Mouse (Mus musculus) natural killer cell, adult 2 months (primary cell): Measurements from ENCODE around the gene Wdr31.

Experiments
- DNase-seq, 2 experiments: peaks; one replicate each; pipeline ENCODE4 v3.0.0; 2022; ENCODE audit warnings: low spot score in 2 of 2

Wdr31 gene

GRCm38 (mm10) chr4:62440544-62440943, 30.2 kb downstream of the Wdr31 start:
- no peak for DNase-seq

- DNase-seq, result no peak
Measured at GRCm38 (mm10) chr4:62439793-62440192, 30.9 kb downstream of the Wdr31 start.

- DNase-seq, result no peak
Measured at GRCm38 (mm10) chr4:62437871-62438270, 32.8 kb downstream of the Wdr31 start.

GRCm38 (mm10) chr4:62437256-62437778, 33.4 kb downstream of the Wdr31 start:
- DNase-seq, result no peak

- no peak for DNase-seq
Measured at GRCm38 (mm10) chr4:62435081-62435480, 35.6 kb downstream of the Wdr31 start, which contains the start of gene Rnf183. Rnf183 (minus strand) TSS chr4:62435252.

GRCm38 (mm10) chr4:62433939-62434870, 36.5 kb downstream of the Wdr31 start:
- DNase-seq, result no peak

GRCm38 (mm10) chr4:62431522-62431921, 39.2 kb downstream of the Wdr31 start:
- DNase-seq, result no peak

- DNase-seq, result no peak
Measured at GRCm38 (mm10) chr4:62430678-62431077, 40.0 kb downstream of the Wdr31 start.

GRCm38 (mm10) chr4:62429616-62430015, 41.1 kb downstream of the Wdr31 start:
- no peak for DNase-seq

GRCm38 (mm10) chr4:62427978-62428758, 42.5 kb downstream of the Wdr31 start:
- DNase-seq, result no peak

- no peak for DNase-seq
Measured at GRCm38 (mm10) chr4:62425891-62426290, 44.8 kb downstream of the Wdr31 start.

GRCm38 (mm10) chr4:62419091-62419490, 51.6 kb downstream of the Wdr31 start:
- no peak for DNase-seq

- no peak for DNase-seq
Measured at GRCm38 (mm10) chr4:62418448-62418847, 52.2 kb downstream of the Wdr31 start.

- no peak for DNase-seq
Measured at GRCm38 (mm10) chr4:62411606-62412005, 59.1 kb downstream of the Wdr31 start.

GRCm38 (mm10) chr4:62410325-62410724, 60.4 kb downstream of the Wdr31 start:
- no peak for DNase-seq

- DNase-seq, result no peak
Measured at GRCm38 (mm10) chr4:62409615-62410014, 61.1 kb downstream of the Wdr31 start.

GRCm38 (mm10) chr4:62408601-62409282, 62.0 kb downstream of the Wdr31 start, which contains the start of the genes Cdc26 and Prpf4:
Cdc26 (minus strand) TSS chr4:62408642.
Prpf4 (plus strand) TSS chr4:62408797.
- DNase-seq, result peak; percentile 95 to 97

GRCm38 (mm10) chr4:62407730-62408582, 62.7 kb downstream of the Wdr31 start:
- peak; percentile 45 to 59 for DNase-seq

GRCm38 (mm10) chr4:62406133-62406532, 64.6 kb downstream of the Wdr31 start:
- no peak for DNase-seq

GRCm38 (mm10) chr4:62398956-62399355, 71.7 kb downstream of the Wdr31 start:
- no peak for DNase-seq
